Mouse (Mus musculus) ovary, postnatal 10 days (tissue): ENCODE data around the gene Cfi.

Experiments
- DNase-seq: peaks from one replicate; pipeline ENCODE4 v3.0.0; 2022; ENCODE audit warnings: low spot score

The Cfi gene

GRCm38 (mm10) chr3:129877327-129877726, 41.6 kb downstream of the Cfi start:
- no peak for DNase-seq

- peak; percentile 73 for DNase-seq
Observed at GRCm38 (mm10) chr3:129878405-129879021, 42.8 kb downstream of the Cfi start, which contains the start of gene Pla2g12a. Pla2g12a (plus strand) TSS chr3:129878606.

- no peak for DNase-seq
Observed at GRCm38 (mm10) chr3:129879131-129879757, 43.6 kb downstream of the Cfi start.

- DNase-seq, result no peak
Observed at GRCm38 (mm10) chr3:129879913-129880312, 44.2 kb downstream of the Cfi start.

- DNase-seq, result no peak
Observed at GRCm38 (mm10) chr3:129880925-129881593, 45.4 kb downstream of the Cfi start.

- DNase-seq, result no peak
Observed at GRCm38 (mm10) chr3:129885577-129885976, 49.9 kb downstream of the Cfi start.

GRCm38 (mm10) chr3:129886430-129886829, 50.7 kb downstream of the Cfi start:
- no peak for DNase-seq

GRCm38 (mm10) chr3:129887779-129888517, 52.3 kb downstream of the Cfi start:
- no peak for DNase-seq

- DNase-seq, result no peak
Observed at GRCm38 (mm10) chr3:129892003-129892402, 56.3 kb downstream of the Cfi start.

- no peak for DNase-seq
Observed at GRCm38 (mm10) chr3:129893143-129893542, 57.5 kb downstream of the Cfi start.

- DNase-seq, result no peak
Observed at GRCm38 (mm10) chr3:129896591-129896990, 60.9 kb downstream of the Cfi start.

GRCm38 (mm10) chr3:129898886-129899285, 63.2 kb downstream of the Cfi start:
- DNase-seq, result no peak

GRCm38 (mm10) chr3:129901271-129901809, 65.7 kb downstream of the Cfi start, which contains the start of gene Casp6:
Casp6 (plus strand) TSS chr3:129901425.
- DNase-seq, result peak; percentile 69

- no peak for DNase-seq
Observed at GRCm38 (mm10) chr3:129903369-129903768, 67.7 kb downstream of the Cfi start.

- DNase-seq, result no peak
Observed at GRCm38 (mm10) chr3:129903866-129904265, 68.2 kb downstream of the Cfi start.

- DNase-seq, result no peak
Observed at GRCm38 (mm10) chr3:129904381-129905132, 68.9 kb downstream of the Cfi start.

GRCm38 (mm10) chr3:129912025-129912424, 76.3 kb downstream of the Cfi start:
- DNase-seq, result no peak

- no peak for DNase-seq
Observed at GRCm38 (mm10) chr3:129913241-129913640, 77.6 kb downstream of the Cfi start.

GRCm38 (mm10) chr3:129917424-129917823, 81.7 kb downstream of the Cfi start:
- no peak for DNase-seq

GRCm38 (mm10) chr3:129918434-129918833, 82.8 kb downstream of the Cfi start:
- DNase-seq, result peak; percentile 32

GRCm38 (mm10) chr3:129923581-129923980, 87.9 kb downstream of the Cfi start:
- DNase-seq, result no peak
